Mouse (Mus musculus) kidney, postnatal 4 days (tissue): ENCODE measurements around the gene Fastkd3.

ENCODE experiments used
- DNase-seq, 2 experiments: peaks; one replicate each; pipeline ENCODE4 v3.0.0; 2021; ENCODE audit warnings: mixed read lengths in 2 of 2

The Fastkd3 gene

GRCm38 (mm10) chr13:68581747-68582516 lies at the start of gene Fastkd3, which contains the start of gene Mtrr:
Fastkd3 (plus strand) TSS chr13:68582234.
Mtrr (minus strand) TSS chr13:68582149.
- DNase-seq = peak; percentile 99 to 100

- DNase-seq = peak; percentile 21 to 24
Measured at GRCm38 (mm10) chr13:68553391-68553790, 28.6 kb upstream of the Fastkd3 start.

GRCm38 (mm10) chr13:68568110-68568509 lies 13.9 kb upstream of the Fastkd3 start:
- DNase-seq = no peak

- no peak for DNase-seq
Measured at GRCm38 (mm10) chr13:68568548-68568947, 13.5 kb upstream of the Fastkd3 start.

- peak; percentile 68 to 73 for DNase-seq
Measured at GRCm38 (mm10) chr13:68569589-68570336, 12.3 kb upstream of the Fastkd3 start.

GRCm38 (mm10) chr13:68572247-68572646 lies 9.8 kb upstream of the Fastkd3 start:
- DNase-seq = peak; percentile 30 to 50

- peak; percentile 75 to 83 for DNase-seq
Measured at GRCm38 (mm10) chr13:68572966-68573913, 8.8 kb upstream of the Fastkd3 start.

GRCm38 (mm10) chr13:68574398-68574797 lies 7.6 kb upstream of the Fastkd3 start:
- DNase-seq = no peak

- DNase-seq = peak in 1 of 2 experiments; percentile 25
Measured at GRCm38 (mm10) chr13:68577945-68578344, 4.1 kb upstream of the Fastkd3 start.

- DNase-seq = peak in 1 of 2 experiments; percentile 21
Measured at GRCm38 (mm10) chr13:68581086-68581740, 821 bp upstream of the Fastkd3 start.

GRCm38 (mm10) chr13:68582517-68582780 lies 415 bp downstream of the Fastkd3 start:
- DNase-seq = no peak

- DNase-seq = no peak
Measured at GRCm38 (mm10) chr13:68583961-68584360, 1.9 kb downstream of the Fastkd3 start.

- no peak for DNase-seq
Measured at GRCm38 (mm10) chr13:68585441-68585840, 3.4 kb downstream of the Fastkd3 start.

- DNase-seq = no peak
Measured at GRCm38 (mm10) chr13:68588352-68588751, 6.3 kb downstream of the Fastkd3 start.

GRCm38 (mm10) chr13:68593797-68594196 lies 11.8 kb downstream of the Fastkd3 start:
- DNase-seq = peak in 1 of 2 experiments; percentile 39

GRCm38 (mm10) chr13:68597199-68597598 lies 15.2 kb downstream of the Fastkd3 start, which contains the start of gene 1700001L19Rik:
1700001L19Rik (plus strand) TSS chr13:68597421.
- DNase-seq = no peak

- DNase-seq = peak in 1 of 2 experiments; percentile 22
Measured at GRCm38 (mm10) chr13:68597667-68598066, 15.6 kb downstream of the Fastkd3 start.

GRCm38 (mm10) chr13:68598953-68599352 lies 16.9 kb downstream of the Fastkd3 start:
- no peak for DNase-seq

- peak; percentile 53 to 67 for DNase-seq
Measured at GRCm38 (mm10) chr13:68601184-68601583, 19.1 kb downstream of the Fastkd3 start.

- no peak for DNase-seq
Measured at GRCm38 (mm10) chr13:68603085-68603484, 21.1 kb downstream of the Fastkd3 start.

- peak; percentile 45 to 61 for DNase-seq
Measured at GRCm38 (mm10) chr13:68605689-68606126, 23.7 kb downstream of the Fastkd3 start.
